Mouse (Mus musculus) erythroblast, embryonic 14.5 days (primary cell): Measurements from ENCODE around the gene Cd101.

Source experiments
- GATA1 ChIP-seq: IDR thresholded peaks from 2 replicates; pipeline ENCODE4 v1.6.1; 2012; ENCODE audit warnings: low read length, inconsistent platforms, mixed read lengths
- TAL1 ChIP-seq: IDR thresholded peaks from 3 replicates; pipeline ENCODE4 v1.6.1; 2012; ENCODE audit warnings: low read length, inconsistent platforms, mixed read lengths

DNA sequence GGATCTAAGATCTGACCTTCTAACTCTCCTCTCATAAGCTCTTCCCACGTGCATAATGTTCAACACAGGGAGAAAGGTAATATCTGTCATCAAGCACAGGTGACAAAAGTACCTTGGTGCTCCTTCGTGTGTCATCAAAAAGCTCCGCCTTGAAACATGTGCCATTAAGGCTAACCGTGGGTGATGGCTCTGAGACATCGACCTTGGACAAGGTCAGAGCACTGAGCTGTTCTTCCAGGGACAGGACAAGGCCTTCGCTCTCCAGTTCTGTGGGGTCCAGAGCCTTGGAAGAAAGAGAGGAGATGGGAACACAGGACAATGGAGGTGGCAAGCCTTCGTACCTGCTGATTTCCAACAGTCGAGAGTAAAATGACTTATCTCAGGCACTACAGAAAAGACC lies 82.1 kb downstream of the Cd101 start:
- TF ChIP-seq GATA1 (no peak), TAL1 (no peak)
